Mouse (Mus musculus): ENCODE data around the gene Kctd11.
A peak's percentile ranks its signal among the peaks of the same experiment; 100 is the strongest.

Gene Kctd11

DNA sequence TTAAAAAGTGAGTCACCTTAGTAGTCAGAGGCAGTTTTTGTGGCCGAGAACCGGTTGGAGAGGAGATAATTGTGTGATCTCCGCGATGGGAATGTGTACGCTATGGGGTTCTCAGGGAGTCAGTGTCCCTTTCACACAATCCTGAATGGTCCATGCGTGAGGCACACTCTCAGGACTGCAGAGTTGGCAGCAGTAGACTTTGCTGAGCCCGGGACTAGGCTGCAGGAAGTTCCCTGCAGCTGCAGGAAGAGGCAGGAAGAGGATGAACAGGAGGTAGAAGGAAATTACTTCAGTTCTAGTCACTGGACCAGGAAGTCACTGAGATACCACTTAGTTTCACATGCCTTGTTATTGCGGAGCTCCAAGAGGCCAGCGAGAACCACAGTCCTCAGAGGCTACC, 32.1 kb downstream of the Kctd11 start:
- no peak for DNase-seq (ENCODE audit: low read depth, low spot score)

DNA sequence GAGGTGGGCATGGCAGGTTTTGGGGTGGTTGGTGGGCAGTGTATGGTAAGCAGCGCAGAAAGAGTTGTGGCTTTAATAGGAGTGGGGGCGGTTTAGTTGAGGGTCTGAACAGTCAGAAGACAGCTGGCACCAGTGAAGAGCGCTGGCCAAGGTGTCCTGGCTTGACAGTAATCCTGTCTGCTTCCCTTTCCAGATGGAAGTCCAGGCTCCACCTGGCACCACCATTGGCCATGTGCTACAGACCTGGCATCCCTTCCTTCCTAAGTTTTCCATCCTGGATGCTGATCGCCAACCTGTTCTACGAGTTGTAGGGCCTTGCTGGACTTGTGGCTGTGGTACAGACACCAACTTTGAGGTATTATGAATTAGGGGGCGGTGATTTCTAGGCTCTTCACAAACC, 33.2 kb downstream of the Kctd11 start:
- DNase-seq (ENCODE audit: low read depth, low spot score), result no peak

DNA sequence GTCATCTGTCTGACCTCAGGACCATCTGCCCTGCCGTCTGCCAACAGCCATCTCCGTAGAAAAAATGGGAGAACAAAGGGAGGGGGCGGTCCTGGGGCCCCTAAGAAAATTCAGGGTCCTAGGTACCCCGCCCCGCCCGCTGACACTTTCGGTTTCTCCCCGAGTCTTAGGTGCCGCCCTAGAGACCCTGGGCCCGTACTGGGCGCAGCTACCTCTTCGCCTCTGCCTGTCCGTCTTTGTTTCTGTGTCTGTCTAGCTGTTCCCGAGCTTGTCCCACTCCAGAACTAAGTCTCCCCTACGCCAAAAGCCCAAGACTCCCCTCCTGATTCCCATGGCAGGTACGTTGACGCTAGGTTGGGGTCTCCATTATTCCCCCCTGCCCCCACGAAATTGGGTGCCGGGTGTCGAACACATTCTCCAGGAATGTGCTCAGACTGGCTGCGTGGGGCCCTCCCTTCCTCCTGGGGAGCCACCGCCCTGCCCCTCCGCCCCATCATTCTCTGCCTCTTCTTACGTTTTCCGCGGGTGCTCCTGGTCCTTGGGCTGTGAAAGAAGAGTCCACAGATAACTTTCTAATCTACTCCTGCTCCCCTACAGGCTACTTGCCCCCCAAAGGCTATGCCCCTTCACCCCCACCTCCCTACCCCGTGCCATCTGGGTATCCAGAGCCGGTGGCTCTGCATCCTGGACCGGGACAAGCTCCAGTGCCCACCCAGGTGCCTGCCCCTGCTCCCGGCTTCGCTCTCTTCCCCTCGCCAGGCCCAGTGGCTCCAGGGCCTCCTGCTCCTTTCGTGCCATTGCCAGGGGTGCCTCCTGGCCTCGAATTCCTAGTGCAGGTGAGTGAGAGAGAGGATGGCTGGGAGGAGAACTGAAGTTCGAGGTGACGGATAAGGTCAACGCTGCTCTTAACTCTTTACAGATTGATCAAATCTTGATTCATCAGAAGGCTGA, 34.2 kb downstream of the Kctd11 start:
- DNase-seq (ENCODE audit: low read depth, low spot score), result no peak

DNA sequence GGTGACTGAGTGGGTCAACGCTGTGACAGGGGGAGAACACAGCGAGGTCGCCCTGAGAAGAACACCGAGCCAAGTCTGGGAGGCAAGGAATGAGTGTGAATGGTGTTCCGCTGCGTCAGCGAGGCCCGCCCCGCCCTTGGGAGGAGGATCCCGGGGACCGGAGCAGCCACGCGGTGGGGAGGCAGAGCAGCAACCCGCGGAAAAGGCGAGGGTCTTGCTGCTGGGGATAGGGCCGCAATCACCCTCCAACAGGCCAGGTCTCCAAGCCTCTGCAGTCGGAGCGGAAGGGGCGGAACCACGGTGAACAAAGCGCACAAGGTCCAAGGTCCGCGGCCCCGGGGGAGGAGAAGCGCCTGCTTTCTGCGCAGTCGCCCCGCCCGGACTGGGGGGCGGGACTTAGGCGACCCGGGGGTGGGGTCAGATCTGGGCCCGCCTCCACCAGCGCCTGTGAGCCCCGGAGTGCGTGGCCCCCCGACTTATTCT, 35.0 kb downstream of the Kctd11 start, which contains the start of gene Plscr3:
Gene Plscr3 (plus strand): TSS at position 179 of the 483 bp plus-strand sequence.
- DNase-seq (ENCODE audit: low read depth, low spot score), result peak; percentile 89

DNA sequence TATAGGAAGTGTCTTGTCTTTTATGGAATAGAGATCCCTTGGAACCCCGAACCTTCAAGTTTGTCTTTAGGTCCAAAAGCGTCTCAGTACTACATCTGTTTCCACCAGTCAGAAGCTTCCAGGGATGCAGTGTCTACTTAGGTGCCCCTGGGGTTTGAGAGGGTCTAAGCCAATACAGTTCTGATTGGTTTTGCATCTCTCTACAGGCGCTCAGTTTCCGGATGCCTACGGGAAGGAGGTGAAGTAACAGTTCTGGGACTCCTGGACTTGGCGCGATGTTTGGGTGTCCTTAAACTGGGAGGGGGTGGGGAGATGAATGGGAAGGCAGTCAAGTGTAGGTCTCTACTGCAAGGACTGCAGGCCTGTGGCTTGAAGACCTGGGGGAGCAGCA, 42.5 kb downstream of the Kctd11 start:
- DNase-seq (ENCODE audit: low read depth, low spot score), result no peak

DNA sequence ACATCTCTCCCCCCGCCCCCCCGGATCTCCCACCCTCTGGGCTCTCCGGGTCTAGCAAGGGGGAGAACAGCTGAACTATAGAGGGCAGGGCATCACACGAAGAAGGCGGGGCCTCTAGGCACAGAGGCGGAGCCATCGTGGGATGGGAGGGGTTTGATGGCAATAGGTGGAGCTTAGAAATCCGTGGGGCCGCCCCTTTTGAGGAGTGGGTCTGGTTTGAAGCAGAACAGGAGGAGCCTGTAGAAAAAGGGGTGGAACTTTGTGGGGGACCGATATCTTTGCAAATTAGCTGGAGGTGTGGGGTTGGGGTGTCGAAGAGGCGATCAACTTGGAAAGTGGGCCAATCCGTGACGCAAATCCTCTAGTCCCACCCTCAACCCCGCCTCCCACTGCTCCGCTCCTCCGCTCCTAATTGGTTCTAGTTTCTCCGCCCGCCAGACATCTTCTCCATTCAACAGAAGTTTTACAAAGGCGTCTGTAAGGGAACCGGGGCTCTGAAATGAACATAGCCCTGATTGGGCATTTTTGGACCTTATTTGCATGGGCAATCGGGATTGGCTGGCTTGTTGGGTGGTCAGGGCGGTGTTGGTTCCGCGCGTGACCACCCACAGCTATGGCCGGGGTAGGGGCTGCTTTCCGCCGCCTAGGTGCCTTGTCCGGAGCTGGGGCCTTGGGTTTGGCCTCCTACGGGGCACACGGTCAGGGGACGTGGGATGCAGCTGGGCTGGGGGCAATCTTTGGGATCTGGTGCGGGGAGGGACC, 43.1 kb downstream of the Kctd11 start, which contains the start of gene Tmem256:
Gene Tmem256 (plus strand): TSS at position 563 of the 762 bp plus-strand sequence.
- DNase-seq (ENCODE audit: low read depth, low spot score), result peak; percentile 93

DNA sequence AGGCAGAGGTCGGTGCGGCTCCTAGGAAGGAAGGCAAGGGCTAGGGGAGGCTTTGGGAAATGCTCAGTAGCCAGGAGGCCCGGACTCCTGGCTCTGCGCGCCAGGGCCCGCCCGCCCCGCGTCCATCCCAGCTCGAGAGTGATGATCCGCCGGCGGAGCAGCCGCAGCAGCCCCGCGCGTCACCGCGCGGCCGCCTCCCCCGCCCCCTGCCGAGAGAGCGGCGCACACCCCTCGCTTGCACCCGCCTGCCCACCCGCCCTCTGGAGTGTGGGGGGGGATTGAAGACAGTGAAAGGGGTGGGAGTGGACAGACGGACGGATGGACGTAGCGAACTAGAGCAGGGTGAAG, 43.6 kb downstream of the Kctd11 start, which contains the start of gene Nlgn2:
Gene Nlgn2 (minus strand): TSS at position 181 of the 348 bp plus-strand sequence.
- DNase-seq (ENCODE audit: low read depth, low spot score), result no peak

DNA sequence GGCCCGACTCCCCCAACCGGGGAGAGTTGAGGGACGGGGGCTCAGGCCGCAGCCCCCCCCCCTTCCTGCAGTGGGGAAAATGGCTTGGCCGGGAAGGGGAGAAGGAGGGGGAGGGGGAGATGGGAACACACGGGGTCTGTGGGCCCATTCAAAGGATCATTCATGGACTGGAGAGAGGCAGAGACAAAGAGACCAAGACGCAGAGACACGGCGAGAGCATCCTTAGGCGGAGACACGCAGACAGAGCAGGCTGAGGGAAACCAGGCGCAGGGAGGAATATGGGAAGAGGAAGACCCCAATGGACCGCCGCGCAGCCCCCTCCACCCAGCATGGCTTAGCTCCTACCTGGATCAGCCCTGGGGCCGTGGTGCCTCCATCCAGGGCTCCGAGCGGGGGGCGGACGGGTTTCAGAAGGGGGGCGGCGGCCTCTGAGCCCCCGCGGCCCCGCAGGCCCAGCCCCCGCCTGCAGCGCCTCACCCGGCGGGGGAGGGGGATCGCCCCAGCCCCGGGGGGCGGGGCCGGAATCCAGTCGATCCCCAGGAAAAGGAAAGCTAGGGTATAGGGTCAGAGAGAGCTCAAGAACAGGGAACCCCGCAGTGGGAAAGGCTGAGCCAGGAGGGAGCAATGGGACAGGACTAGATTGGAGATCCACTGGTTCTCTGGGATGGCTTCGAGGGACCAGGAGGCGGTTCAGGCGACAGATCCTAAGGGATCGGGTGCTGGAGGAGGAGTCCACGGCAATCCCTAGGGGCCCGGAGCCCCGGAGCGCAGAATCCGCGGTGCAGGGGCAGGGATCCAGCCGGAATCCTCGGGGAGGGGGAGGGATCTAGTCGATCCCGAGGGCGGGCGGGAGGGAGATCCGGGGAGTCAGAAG, 44.3 kb downstream of the Kctd11 start:
- DNase-seq (ENCODE audit: low read depth, low spot score), result no peak

DNA sequence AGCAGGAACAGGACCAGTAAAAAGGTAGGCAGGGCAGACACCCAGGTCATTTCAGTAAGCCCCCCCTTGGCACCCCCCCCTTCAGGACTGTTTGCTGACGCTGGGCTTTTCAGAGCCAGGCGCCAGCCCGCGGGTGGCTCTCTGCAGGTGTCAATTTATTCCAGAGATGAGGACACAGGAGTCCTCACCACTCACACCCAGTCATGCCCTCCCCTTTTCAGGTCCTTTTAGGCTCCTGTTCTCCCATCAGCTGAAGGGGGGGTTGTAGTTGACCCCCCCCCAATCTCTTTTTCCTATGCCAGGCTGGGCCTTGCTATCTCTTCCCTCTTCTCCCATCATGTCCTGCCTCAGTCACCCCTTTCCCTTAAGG, 45.3 kb downstream of the Kctd11 start:
- DNase-seq (ENCODE audit: low read depth, low spot score), result no peak

DNA sequence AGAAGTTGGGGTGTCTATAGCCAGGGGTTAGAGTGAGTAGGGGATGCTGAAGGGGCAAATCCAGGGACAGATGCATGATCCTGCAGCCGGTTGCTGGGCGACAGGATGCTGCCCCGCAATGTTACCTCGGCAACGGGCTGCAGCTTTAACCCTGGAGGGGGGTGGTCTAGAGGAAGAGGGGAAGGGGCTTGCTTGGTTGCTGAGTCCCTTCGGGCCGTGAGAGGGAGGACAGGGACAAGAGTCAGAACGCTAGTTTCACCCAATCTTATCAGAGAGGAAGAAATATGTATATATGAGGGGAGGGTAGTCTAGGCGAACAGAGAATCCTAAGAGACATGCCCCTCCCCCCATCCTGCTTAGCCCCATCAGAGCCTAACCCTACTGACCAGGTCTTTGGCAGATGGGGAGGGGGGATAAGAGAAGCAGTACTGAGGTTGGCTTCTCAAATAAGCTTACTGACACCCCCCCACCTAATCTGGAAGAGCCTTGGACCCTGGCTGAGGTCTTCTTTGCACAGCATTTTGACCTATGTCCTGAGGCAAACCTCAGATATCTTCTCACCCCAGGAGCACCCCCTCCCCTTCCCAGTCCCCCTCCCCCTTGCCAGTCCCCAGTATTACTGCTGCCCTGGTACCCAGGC, 45.8 kb downstream of the Kctd11 start:
- no peak for DNase-seq (ENCODE audit: low read depth, low spot score)

DNA sequence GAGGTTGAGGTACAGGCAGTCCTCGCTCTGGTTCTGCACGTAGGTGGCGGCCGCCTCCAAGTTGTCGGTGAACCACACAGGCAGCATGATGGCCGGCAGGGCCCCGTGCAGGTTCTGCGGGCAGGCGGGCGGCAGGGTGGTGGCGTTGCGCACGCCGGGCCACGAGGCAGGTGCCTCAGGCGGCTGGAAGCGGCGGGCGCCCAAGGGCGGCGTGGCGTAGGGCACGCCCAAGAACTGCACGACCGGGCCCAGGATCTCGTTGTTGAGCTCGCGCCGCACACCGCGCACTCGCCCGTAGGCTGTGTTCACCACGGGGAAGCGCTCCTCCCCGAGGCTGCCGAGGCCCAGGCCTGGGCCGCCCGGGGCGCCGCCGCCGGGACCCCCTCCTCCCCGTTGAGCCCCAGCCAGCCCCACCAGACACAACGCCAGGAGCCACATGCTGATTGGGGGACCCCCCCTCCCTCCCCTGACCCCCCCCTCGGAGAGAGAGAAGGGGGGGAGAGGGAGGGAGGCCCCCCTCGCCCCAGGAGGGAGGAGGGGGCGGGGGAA, 47.1 kb downstream of the Kctd11 start:
- no peak for DNase-seq (ENCODE audit: low read depth, low spot score)

DNA sequence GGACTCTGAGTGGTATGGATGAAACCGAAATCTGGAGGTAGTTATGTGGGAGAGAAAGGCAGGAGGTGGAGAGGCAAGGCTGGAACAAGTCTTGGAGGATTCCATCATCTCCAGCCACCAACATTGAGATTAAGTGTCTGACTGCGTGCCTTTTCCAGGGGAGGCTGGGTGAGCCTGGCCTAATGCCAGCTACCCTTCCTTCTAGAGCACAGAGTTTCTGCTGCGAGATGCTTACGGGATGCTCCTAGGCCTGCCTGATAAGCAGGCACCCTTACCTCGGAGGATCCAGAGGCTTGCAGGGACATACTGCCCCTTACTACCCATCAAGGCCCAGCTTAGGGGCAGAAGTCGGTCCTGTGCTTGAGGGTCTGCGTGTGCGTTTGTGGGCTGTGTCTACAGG, 47.7 kb downstream of the Kctd11 start:
- DNase-seq (ENCODE audit: low read depth, low spot score), result no peak

DNA sequence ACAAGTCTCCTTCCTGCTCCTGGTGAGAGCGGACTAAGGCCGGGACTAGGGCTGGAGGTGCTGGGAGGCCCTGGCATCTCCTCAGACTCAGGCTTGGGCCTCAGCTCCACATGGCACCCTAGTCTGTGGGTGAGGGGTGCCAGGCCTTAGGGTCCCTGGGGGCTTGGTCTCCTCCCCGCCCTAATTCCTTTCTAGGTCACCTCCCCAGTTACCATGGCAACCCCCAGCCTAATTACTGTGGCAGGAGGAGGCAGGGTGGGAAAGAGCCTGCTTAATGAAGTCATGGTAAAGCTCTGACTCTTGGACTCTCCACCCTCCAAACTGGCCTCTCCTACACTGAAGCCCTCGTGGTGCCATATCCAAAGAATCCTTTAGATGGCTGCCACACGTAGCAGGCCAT, 52.4 kb downstream of the Kctd11 start:
- DNase-seq (ENCODE audit: low read depth, low spot score), result no peak

Data from embryo, embryonic 11.5 days (tissue).